Mouse (Mus musculus) hindbrain, postnatal 0 days (tissue): ENCODE measurements around the gene Gpr137c. TPM values are rescaled to one million over a fixed set of nuclear protein-coding genes. Genes with fewer than 3 reads are reported as not detected.
A peak's percentile ranks its signal among the peaks of the same experiment; 100 is the strongest.

Source experiments
- ATAC-seq: fragments of 200-750 bp; cut with Nextera tagmentation; 2 replicates; pipeline ENCODE4 v1.8.0; 2017; ENCODE audit warnings: mild to moderate bottlenecking, moderate TSS enrichment, moderate library complexity
- DNase-seq: peaks from one replicate; pipeline ENCODE4 v3.0.0-alpha.2; 2015; ENCODE audit warnings: low spot score
- H3K27ac ChIP-seq: fragments of 300-500 bp; sonication (generic); 2 replicates; pipeline ENCODE4 v1.5.1; 2014; ENCODE audit warnings: mild to moderate bottlenecking
- H3K27me3 ChIP-seq: fragments of 300-500 bp; sonication (generic); 2 replicates; pipeline ENCODE4 v1.6.1; 2014; ENCODE audit warnings: low read length, mixed read lengths; ENCODE audit not compliant: insufficient read depth
- H3K36me3 ChIP-seq: fragments of 300-500 bp; sonication (generic); 2 replicates; pipeline ENCODE4 v1.6.1; 2014; ENCODE audit warnings: low read length, mixed read lengths; ENCODE audit not compliant: insufficient read depth
- H3K4me1 ChIP-seq: fragments of 300-500 bp; sonication (generic); 2 replicates; pipeline ENCODE4 v1.6.1; 2014; ENCODE audit warnings: antibody characterized with exemption, low read length, mixed read lengths; ENCODE audit not compliant: insufficient read depth
- H3K4me2 ChIP-seq: fragments of 300-500 bp; sonication (generic); 2 replicates; pipeline ENCODE4 v1.6.1; 2014; ENCODE audit warnings: low read depth, mild to moderate bottlenecking, low read length, moderate library complexity, mixed read lengths
- H3K4me3 ChIP-seq: fragments of 300-500 bp; sonication (generic); 2 replicates; pipeline ENCODE4 v1.5.1; 2014; ENCODE audit warnings: low read length
- H3K9ac ChIP-seq: fragments of 300-500 bp; sonication (generic); replicated peaks from 2 replicates; pipeline ENCODE4 v1.6.1; 2014; ENCODE audit warnings: mild to moderate bottlenecking, low read length, moderate library complexity, mixed read lengths
- H3K9me3 ChIP-seq: fragments of 300-500 bp; sonication (generic); 2 replicates; pipeline ENCODE4 v1.6.1; 2016; ENCODE audit warnings: low read length, mixed read lengths
- CTCF ChIP-seq: IDR thresholded peaks from 2 replicates; pipeline ENCODE4 v1.5.1; 2016; ENCODE audit warnings: antibody characterized with exemption, control low read depth, low read depth
- WGBS: fragments of 180-500 bp; shearing (Covaris S2); extraction: QIAGEN DNeasy Blood & Tissue Kit; methylation state at CpG from one replicate; pipeline ENCODE4 v1.1.7; 2014; 5-methylcytosine and 5-hydroxymethylcytosine counted together
- polyA plus RNA-seq: library from polyadenylated mRNA; unstranded; fragments of >200 nt; fragmentation: Nextera tagmentation; extraction: Ambion mirVana; gene quantifications from 2 replicates; pipeline ENCODE4 v1.2.1, GENCODE M21; 2015
- total RNA-seq: library from RNA; depleted of rRNA; stranded (reverse); fragments of >200 nt; gene quantifications from 2 replicates; pipeline ENCODE4 v1.2.3, GENCODE M21; 2014

Gpr137c gene
- total and polyA plus RNA-seq, 2 experiments from 2014 or later = 15.7 to 61.4 TPM

DNA sequence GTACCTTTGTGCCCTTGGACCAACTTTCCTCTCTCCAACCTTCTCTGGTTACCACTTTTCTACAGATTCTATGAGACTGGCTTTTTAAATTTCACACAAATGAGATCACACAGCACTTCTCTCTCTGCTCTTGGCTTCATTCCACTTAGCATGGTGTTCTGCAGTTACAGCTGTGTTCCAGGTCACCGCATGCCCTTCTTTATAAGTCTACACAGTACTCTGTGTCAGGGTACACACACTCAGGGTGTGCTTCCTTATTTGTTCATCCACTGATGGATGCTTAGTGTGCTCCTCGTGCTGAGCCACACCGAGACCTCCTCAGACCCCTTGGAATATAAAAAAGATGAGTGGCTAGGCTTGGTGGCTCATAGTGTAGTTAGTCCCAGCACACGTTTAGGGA is 100.6 kb downstream of the Gpr137c start:
- H3K36me3 ChIP-seq = no peaks in the 10 kb centered on the region
- H3K9ac ChIP-seq = no peak overlapping the region
- no peak overlapping the region for H3K4me2 ChIP-seq
- 81% methylated on average over 4 of the region's 4 CpGs for WGBS
- H3K27me3 ChIP-seq = no peaks in the 10 kb centered on the region
- no peak for ATAC-seq
- H3K4me3 ChIP-seq = no peak overlapping the region
- TF ChIP-seq CTCF = no peak
- no peaks in the 10 kb centered on the region for H3K9me3 ChIP-seq
- no peak overlapping the region for H3K27ac ChIP-seq
- peaks cover 6% of the 10 kb centered on the region; the same call in 1 of the 2 replicates for H3K4me1 ChIP-seq
- DNase-seq = no peak

DNA sequence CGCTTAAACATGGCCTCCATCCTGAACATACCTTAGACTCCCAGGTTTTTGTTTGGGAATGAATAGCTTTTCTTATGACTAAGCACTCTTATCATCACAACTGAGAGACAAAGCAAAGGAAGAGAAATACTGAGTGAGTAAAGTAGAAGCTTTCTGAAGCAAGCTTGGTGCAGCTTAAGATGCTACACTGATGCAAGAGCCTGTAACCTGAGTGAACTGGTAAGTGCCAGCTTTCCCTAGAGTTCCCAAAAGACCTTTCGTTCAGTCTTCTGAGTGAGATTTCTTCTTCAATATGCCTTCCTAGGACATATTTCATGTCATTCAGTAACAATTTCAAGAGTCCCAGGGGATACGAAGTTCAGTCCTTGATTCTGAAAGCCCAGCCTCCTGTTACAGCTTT is 101.5 kb downstream of the Gpr137c start:
- H3K4me2 ChIP-seq = no peak overlapping the region
- H3K4me1 ChIP-seq = peaks cover 6% of the 10 kb centered on the region; the same call in 1 of the 2 replicates
- H3K4me3 ChIP-seq = no peak overlapping the region
- no peaks in the 10 kb centered on the region for H3K9me3 ChIP-seq
- DNase-seq = no peak
- no peak overlapping the region for H3K27ac ChIP-seq
- WGBS = 88% methylated on average over 3 of the region's 3 CpGs
- no peak for ATAC-seq
- TF ChIP-seq CTCF = no peak
- H3K36me3 ChIP-seq = no peaks in the 10 kb centered on the region
- H3K27me3 ChIP-seq = no peaks in the 10 kb centered on the region
- no peak overlapping the region for H3K9ac ChIP-seq

DNA sequence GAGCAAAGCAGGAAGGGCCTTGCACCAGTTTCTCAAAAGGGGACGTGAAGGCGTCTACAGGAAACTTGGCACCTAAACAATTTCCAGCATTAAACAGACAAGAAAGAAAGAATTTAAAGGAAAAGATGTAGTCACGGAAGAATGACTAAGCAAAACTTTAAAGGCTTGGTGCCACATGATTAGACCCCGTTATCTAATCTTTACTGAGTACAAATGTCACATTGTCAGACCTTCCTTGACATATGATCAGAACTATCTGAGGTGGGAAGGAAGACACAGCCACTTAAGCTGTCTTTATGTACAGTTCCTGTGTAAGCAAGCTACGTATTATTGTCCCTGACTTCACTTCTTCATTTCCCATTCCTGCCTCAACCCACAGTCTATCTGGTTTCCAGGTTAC is 102.1 kb downstream of the Gpr137c start:
- no peak overlapping the region for H3K4me2 ChIP-seq
- H3K27ac ChIP-seq = no peak overlapping the region
- H3K9me3 ChIP-seq = no peaks in the 10 kb centered on the region
- peaks cover 6% of the 10 kb centered on the region; the same call in 1 of the 2 replicates for H3K4me1 ChIP-seq
- H3K27me3 ChIP-seq = no peaks in the 10 kb centered on the region
- no peak overlapping the region for H3K9ac ChIP-seq
- H3K4me3 ChIP-seq = no peak overlapping the region
- ATAC-seq (no peak), DNase-seq (no peak)
- no peak for TF ChIP-seq CTCF
- H3K36me3 ChIP-seq = no peaks in the 10 kb centered on the region
- WGBS = 80% methylated on average over 5 of the region's 5 CpGs

DNA sequence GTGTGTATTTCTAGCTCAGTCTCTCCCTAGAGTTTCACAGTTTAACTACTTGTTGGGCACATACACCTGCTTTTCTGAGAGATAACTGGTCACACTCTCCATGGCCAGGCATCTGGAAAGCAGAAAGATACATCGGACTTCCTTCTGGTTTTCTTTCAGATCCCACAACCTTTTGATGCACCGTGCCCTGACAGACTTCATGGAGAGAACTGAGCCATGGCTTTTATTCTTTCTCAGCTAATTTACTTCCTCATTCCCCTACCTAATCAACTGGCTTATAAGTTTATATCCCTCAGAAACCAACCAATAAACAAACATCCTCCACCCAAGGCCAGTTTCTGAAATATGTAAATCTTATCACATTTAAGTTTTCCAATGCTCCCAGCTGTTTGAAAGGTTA is 102.9 kb downstream of the Gpr137c start:
- Histone ChIP-seq H3K36me3 (no peaks in the 10 kb centered on the region), H3K4me1 (peaks cover 1% of the 10 kb centered on the region; the same call in 1 of the 2 replicates), H3K9ac (no peak overlapping the region), H3K4me2 (no peak overlapping the region), H3K9me3 (no peaks in the 10 kb centered on the region), H3K27me3 (no peaks in the 10 kb centered on the region), H3K27ac (no peak overlapping the region), H3K4me3 (no peak overlapping the region)
- WGBS = 89% methylated on average over 2 of the region's 2 CpGs
- TF ChIP-seq CTCF = no peak
- DNase-seq (no peak), ATAC-seq (no peak)

DNA sequence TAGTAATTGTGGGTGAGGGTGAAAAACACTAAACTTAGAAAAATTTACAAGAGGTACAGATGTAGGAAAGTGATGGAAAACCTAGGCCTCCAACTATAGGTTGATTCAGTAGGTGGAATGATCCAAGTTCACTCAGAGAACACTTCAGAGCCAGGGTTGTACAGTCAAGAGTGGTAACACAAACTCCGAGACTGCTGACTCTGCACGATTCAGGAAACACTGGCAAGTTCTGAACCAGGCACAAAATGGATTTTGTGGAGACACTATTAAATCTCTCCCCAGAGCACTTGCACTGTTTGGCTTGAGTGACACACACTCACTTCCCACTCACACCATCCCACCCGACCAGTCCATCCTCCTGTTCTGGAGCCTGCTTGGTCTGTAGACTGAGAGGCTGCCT is 103.8 kb downstream of the Gpr137c start:
- H3K27me3 ChIP-seq = no peaks in the 10 kb centered on the region
- DNase-seq (no peak), ATAC-seq (no peak)
- TF ChIP-seq CTCF = no peak
- H3K4me3 ChIP-seq = no peak overlapping the region
- H3K36me3 ChIP-seq = no peaks in the 10 kb centered on the region
- no peak overlapping the region for H3K9ac ChIP-seq
- WGBS = 84% methylated on average over 3 of the region's 3 CpGs
- no peak overlapping the region for H3K4me2 ChIP-seq
- no peaks in the 10 kb centered on the region for H3K4me1 ChIP-seq
- no peaks in the 10 kb centered on the region for H3K9me3 ChIP-seq
- H3K27ac ChIP-seq = no peak overlapping the region

DNA sequence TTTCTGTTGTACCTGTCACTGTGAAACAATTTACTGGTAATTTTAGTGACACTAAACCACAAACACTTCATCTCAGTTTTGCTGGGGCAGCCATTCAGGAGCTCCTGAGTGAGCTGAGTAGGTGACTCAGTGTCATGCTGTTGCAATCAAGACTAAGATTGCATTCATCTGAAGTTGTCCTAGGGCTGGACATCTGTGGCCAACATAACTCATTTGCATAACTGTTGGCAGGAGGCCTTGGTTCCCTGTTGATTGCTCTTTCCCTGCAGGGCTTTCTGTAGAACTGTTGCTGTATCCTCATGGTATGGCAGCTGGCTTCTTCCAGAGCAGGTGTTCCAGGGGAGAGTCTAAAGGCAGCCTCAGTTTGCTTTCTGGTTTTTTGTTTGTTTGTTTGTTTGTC is 106.0 kb downstream of the Gpr137c start:
- DNase-seq (peak; percentile 72), ATAC-seq (peak; percentile 0; the same call in 1 of the 2 replicates)
- no peaks in the 10 kb centered on the region for H3K4me1 ChIP-seq
- no peaks in the 10 kb centered on the region for H3K9me3 ChIP-seq
- no peak overlapping the region for H3K4me2 ChIP-seq
- no peak overlapping the region for H3K27ac ChIP-seq
- no peaks in the 10 kb centered on the region for H3K36me3 ChIP-seq
- no peak overlapping the region for H3K9ac ChIP-seq
- H3K4me3 ChIP-seq = no peak overlapping the region
- no peaks in the 10 kb centered on the region for H3K27me3 ChIP-seq
- 0 out of 2 replicates have a peak, but pooled peaks have one; percentile 1 for TF ChIP-seq CTCF

DNA sequence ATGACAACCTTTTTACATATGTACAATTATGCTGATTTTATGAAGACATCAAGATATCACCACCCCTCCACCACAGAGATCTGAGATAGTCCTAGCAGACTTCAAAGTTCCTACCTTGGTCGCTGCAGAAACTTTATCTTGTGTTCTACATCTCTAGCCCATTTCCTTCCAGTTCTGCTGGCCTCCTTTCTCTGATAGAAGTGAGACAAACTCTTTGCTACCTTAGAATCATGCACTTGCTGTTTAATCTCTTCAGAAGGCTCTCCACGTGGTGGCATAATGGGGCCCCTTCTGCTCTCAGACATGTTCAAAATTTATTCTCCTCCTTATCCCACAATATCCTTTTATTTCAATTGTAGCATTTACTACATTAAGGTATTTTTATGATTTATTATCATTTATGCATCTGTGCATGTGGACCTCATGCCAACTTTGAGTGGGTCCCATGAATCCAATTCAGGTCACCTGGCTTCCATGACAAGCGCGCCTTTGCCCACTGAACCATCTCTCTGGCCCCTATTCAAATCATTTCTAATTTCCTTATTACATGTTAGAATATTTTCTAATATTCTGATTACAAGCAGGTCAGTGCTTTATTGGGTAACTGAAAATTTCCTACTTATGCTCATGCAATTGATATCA is 108.7 kb downstream of the Gpr137c start:
- Histone ChIP-seq H3K27ac (no peak overlapping the region), H3K4me1 (no peaks in the 10 kb centered on the region), H3K9me3 (no peaks in the 10 kb centered on the region), H3K4me2 (no peak overlapping the region), H3K4me3 (no peak overlapping the region), H3K9ac (no peak overlapping the region), H3K27me3 (no peaks in the 10 kb centered on the region), H3K36me3 (peaks cover 15% of the 10 kb centered on the region; the same call in 1 of the 2 replicates)
- ATAC-seq (no peak), DNase-seq (no peak)
- WGBS = 90% methylated on average over 4 of the region's 4 CpGs
- no peak for TF ChIP-seq CTCF
